Mouse (Mus musculus): Measurements from ENCODE around the gene Nup107. TPM values are rescaled to one million over a fixed set of nuclear protein-coding genes. Genes with fewer than 3 reads are reported as not detected.
"Not testable (repeated sequence)": the region's sequence is repeated elsewhere in the genome, so short reads cannot be mapped to it uniquely, and the experiment has no call there.

Gene Nup107
- polyA plus RNA-seq, 1 experiment, result 22.8 TPM

DNA sequence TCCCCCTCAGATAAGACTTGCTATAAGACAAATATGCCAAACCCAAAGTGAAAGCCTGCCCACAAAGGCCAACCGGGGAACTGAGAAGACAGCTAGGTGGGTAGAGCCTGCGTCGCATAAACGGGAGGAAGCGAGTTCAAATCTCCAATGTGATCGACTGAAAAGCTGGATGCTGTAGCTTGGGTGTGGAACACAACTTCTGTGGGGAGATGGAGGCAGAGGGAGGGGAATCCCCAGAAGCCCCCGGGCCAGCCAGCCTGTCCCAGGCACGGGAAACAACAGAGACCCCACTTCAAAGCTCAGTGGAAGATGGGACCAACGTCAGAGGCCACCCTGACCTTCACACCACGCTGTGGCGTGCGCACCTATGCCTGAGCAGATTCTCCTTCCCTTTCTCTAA is 29.5 kb downstream of the Nup107 start:
- Histone ChIP-seq H3K4me3 (replicated peaks; ENCODE audit: control insufficient read depth, low read depth, low read length) (no peak overlapping the region), H3K4me1 (ENCODE audit: control insufficient read depth, insufficient read depth, low read length) (no peaks in the 10 kb centered on the region), H3K27ac (ENCODE audit: control insufficient read depth, insufficient read depth, low read depth, low read length, poor library complexity) (no peak overlapping the region)
- 96% methylated on average over 12 of the region's 12 CpGs for WGBS
- no peak for TF ChIP-seq CTCF (IDR thresholded peaks at IDR 0.05; ENCODE audit: control insufficient read depth, insufficient read depth, low read length)
- TF ChIP-seq POLR2A (IDR thresholded peaks at IDR 0.05; ENCODE audit: borderline replicate concordance, control insufficient read depth, low read depth, low read length), result no peak

DNA sequence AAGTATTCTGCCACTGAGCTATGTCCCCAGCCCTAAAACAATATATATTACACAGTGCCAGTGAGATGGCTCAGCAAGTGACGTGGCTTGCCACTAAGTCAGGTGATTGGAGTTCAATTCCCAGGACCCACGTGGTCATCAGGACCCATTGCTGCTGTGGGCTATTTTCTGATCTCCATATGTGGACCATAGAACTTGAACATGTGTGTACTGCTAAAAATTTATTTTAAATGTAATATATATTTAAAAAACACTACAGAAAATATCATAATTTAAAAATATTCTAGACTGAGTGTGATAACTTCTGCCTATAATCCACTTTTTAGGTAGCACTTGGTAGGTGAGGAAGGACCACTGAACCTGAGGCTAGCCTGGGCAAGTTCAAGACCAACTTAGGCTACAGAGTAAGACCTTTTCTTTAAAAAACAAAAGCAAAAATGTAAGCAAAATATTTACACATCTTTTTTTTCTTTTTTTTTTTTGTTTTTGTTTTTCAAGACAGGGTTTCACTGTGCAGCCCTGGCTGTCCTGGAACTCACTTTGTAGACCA is 30.1 kb downstream of the Nup107 start:
- Histone ChIP-seq H3K27ac (ENCODE audit: control insufficient read depth, insufficient read depth, low read depth, low read length, poor library complexity) (no peak overlapping the region), H3K4me1 (ENCODE audit: control insufficient read depth, insufficient read depth, low read length) (no peaks in the 10 kb centered on the region), H3K4me3 (replicated peaks; ENCODE audit: control insufficient read depth, low read depth, low read length) (no peak overlapping the region)
- TF ChIP-seq CTCF (IDR thresholded peaks at IDR 0.05; ENCODE audit: control insufficient read depth, insufficient read depth, low read length), result no peak
- TF ChIP-seq POLR2A (IDR thresholded peaks at IDR 0.05; ENCODE audit: borderline replicate concordance, control insufficient read depth, low read depth, low read length), result no peak
- 91% methylated on average over 2 of the region's 2 CpGs for WGBS

DNA sequence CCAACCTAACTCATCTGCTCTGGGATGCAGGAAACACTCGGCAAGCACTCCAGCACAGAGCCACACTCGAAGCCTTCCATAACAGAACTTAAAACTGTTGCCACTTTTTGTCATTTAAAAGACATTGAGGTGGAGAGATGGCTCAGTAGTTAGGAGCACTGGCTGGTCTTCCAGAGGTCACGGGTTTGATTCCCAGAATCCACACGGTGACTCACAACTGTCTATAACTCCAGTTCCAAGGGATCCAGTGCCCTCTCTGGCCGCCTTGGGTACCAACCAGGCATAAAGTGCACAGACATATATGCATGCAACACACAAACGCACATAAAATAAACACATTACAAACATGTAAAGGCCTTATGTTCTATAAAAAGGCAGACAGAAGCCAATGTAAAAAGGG is 31.0 kb downstream of the Nup107 start:
- TF ChIP-seq POLR2A (IDR thresholded peaks at IDR 0.05; ENCODE audit: borderline replicate concordance, control insufficient read depth, low read depth, low read length), result no peak
- TF ChIP-seq CTCF (IDR thresholded peaks at IDR 0.05; ENCODE audit: control insufficient read depth, insufficient read depth, low read length), result no peak
- no peak overlapping the region for H3K27ac ChIP-seq (ENCODE audit: control insufficient read depth, insufficient read depth, low read depth, low read length, poor library complexity)
- no peaks in the 10 kb centered on the region for H3K4me1 ChIP-seq (ENCODE audit: control insufficient read depth, insufficient read depth, low read length)
- H3K4me3 ChIP-seq (replicated peaks; ENCODE audit: control insufficient read depth, low read depth, low read length), result no peak overlapping the region
- WGBS, result 90% methylated on average over 6 of the region's 6 CpGs

DNA sequence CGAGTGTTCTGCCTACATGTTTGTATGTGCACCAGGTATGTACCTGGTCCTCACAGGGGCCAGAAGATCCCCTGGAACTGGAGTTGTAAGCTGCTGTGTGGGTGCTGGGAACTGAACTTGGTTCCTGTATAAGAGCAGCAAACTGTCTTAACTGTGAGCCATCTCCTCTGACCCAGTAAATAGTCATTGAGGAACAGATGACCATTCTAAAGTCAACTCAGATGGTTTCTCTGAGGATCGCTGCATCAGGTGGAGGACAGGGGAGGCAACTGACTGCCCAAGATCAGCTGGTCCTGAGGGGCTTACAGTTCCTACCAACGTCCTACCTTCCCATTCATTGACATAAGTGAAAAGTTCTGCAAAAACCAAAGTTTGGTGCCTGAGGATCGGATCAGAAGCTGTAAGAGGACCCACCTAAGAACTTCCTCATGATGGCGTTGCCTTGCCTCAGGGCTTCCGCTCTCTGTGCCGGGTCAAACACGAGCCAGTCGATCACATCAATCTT is 31.6 kb downstream of the Nup107 start:
- TF ChIP-seq CTCF (IDR thresholded peaks at IDR 0.05; ENCODE audit: control insufficient read depth, insufficient read depth, low read length) (no peak), POLR2A (IDR thresholded peaks at IDR 0.05; ENCODE audit: borderline replicate concordance, control insufficient read depth, low read depth, low read length) (no peak)
- WGBS, result 89% methylated on average over 9 of the region's 9 CpGs
- H3K4me1 ChIP-seq (ENCODE audit: control insufficient read depth, insufficient read depth, low read length), result no peaks in the 10 kb centered on the region

DNA sequence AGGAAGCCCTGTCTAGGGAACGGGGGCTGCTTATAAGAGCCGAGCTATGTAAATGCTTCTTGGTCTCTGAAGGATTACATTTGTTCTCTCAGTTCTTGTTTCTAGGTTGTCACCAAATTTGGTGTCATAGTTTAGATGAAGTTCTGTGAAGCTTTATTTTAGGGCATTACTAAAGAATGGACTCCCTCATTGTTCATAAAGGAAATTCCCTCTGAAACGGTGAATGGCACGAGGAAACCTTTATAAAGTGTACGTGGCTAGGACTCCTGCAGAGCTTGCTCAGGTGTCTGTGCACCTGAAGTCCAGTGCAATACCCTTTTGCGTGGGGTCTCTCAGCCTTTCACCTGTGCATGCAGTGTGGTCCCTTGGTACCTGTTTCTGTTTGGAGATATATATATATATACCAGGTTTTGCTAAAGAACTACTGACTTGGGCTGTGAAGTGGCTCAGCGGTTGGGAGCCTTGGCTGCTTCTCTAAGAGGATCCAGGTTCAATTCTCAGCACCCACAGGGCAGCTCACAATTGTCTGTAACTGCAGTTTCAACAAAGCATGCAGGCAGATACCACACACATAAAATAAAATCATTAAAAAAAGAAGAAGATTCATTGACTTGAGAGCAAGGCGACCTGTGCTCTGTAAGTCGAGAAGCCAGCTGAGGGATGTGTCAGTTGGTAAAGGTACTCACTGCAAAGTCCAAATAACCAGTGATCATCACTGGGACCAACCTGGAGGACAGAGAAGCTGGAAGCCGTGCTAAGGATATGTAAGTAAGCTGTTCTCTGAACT is 32.5 kb downstream of the Nup107 start:
- no peak overlapping the region for H3K4me3 ChIP-seq (replicated peaks; ENCODE audit: control insufficient read depth, low read depth, low read length)

More for the DNA sequence above, 31.6 kb downstream of the Nup107 start:
- H3K4me3 ChIP-seq (replicated peaks; ENCODE audit: control insufficient read depth, low read depth, low read length), result no peak overlapping the region
- no peak overlapping the region for H3K27ac ChIP-seq (ENCODE audit: control insufficient read depth, insufficient read depth, low read depth, low read length, poor library complexity)

DNA sequence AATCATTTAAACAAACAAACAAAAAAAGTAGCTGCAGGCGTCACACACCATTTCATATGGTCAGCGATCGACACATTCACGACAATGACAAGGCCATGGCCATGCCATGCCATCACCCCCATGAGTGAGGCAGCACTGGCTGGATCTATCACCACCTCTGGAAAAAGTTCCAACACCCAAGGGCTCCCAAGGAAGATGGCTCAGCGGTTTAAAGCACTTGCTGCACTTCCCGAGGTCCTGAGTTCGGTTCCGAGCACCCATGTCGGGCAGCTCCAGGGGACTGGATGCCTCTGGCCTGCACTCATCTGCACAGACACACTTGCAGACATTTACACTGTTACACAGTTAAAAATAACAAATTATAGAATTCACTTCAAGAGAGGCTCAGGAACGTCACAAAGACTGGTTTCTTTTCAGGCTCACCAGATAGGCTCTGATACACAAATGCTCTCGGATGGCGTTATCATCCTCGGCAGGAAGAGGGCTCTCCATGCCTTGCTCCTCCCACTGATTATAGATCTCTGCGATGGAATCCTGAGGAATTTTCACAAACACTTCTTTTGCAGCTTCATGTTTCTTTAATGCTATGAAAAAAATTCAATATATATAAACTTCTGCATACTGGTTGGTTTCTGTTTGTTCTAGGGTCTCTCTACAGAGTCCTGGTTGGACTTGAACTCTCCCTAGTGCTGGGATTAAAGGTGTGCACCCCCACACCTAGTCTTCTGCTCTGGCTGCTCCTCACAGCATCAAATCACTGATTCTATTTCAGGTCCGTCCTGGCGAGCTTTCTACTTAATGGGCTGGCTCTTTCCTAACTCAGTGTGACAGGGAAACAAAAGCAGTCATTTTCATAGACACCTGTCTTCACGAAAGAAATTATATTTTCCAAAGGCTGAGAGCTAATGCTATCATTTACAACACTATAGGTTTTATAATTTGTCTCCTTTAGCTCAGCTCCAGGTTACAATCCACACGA is 33.5 kb downstream of the Nup107 start:
- TF ChIP-seq CTCF (IDR thresholded peaks at IDR 0.05; ENCODE audit: control insufficient read depth, insufficient read depth, low read length) (no peak), POLR2A (IDR thresholded peaks at IDR 0.05; ENCODE audit: borderline replicate concordance, control insufficient read depth, low read depth, low read length) (no peak)
- WGBS, result 89% methylated on average over 18 of the region's 18 CpGs

More for the DNA sequence above, 32.5 kb downstream of the Nup107 start:
- Histone ChIP-seq H3K4me1 (ENCODE audit: control insufficient read depth, insufficient read depth, low read length) (no peaks in the 10 kb centered on the region; the same call in 1 of the 2 replicates), H3K27ac (ENCODE audit: control insufficient read depth, insufficient read depth, low read depth, low read length, poor library complexity) (no peak overlapping the region)
- 92% methylated on average over 10 of the region's 10 CpGs for WGBS
- TF ChIP-seq POLR2A (IDR thresholded peaks at IDR 0.05; ENCODE audit: borderline replicate concordance, control insufficient read depth, low read depth, low read length), result no peak
- TF ChIP-seq CTCF (IDR thresholded peaks at IDR 0.05; ENCODE audit: control insufficient read depth, insufficient read depth, low read length), result no peak

DNA sequence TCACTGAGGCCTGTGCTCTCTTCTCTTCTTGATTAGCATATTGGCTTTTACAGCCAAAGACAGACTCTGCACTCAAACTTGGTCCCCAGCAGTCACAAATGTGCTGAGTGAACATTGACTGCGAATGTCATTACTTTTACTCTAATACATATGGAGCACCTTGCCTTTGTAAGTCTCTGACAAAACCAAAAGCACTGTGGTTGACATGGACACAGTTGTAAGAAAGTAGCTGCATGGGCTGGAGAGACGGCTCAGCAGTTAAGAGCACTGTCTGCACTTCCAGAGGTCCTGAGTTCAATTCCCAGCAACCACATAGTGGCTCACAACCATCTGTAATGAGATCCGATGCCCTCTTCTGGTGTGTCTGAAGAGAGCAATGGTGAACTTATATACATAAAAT is 34.2 kb downstream of the Nup107 start:
- H3K4me3 ChIP-seq (replicated peaks; ENCODE audit: control insufficient read depth, low read depth, low read length); H3K27ac ChIP-seq (ENCODE audit: control insufficient read depth, insufficient read depth, low read depth, low read length, poor library complexity); H3K4me1 ChIP-seq (ENCODE audit: control insufficient read depth, insufficient read depth, low read length): not testable (repeated sequence)
- 86% methylated on average over 3 of the region's 3 CpGs for WGBS

More for the DNA sequence above, 33.5 kb downstream of the Nup107 start:
- Histone ChIP-seq H3K4me1 (ENCODE audit: control insufficient read depth, insufficient read depth, low read length) (no peaks in the 10 kb centered on the region; the same call in 1 of the 2 replicates), H3K27ac (ENCODE audit: control insufficient read depth, insufficient read depth, low read depth, low read length, poor library complexity) (no peak overlapping the region), H3K4me3 (replicated peaks; ENCODE audit: control insufficient read depth, low read depth, low read length) (no peak overlapping the region)
